Mouse (Mus musculus): ENCODE measurements around the gene Sycp3.

GRCm38 (mm10) chr10:88501886-88502765 lies 42.8 kb downstream of the Sycp3 start:
- TF ChIP-seq CTCF (IDR thresholded peaks at IDR 0.05; ENCODE audit: low read depth, low read length) (no peak), EP300 (IDR thresholded peaks at IDR 0.05; ENCODE audit: insufficient read depth, low read depth, low read length) (no peak), POLR2A (IDR thresholded peaks at IDR 0.05; ENCODE audit: insufficient read depth, low read length) (no peak)
